Comparison of ENCODE assay signal across 8 mouse cellular contexts in the genomic region with DNA sequence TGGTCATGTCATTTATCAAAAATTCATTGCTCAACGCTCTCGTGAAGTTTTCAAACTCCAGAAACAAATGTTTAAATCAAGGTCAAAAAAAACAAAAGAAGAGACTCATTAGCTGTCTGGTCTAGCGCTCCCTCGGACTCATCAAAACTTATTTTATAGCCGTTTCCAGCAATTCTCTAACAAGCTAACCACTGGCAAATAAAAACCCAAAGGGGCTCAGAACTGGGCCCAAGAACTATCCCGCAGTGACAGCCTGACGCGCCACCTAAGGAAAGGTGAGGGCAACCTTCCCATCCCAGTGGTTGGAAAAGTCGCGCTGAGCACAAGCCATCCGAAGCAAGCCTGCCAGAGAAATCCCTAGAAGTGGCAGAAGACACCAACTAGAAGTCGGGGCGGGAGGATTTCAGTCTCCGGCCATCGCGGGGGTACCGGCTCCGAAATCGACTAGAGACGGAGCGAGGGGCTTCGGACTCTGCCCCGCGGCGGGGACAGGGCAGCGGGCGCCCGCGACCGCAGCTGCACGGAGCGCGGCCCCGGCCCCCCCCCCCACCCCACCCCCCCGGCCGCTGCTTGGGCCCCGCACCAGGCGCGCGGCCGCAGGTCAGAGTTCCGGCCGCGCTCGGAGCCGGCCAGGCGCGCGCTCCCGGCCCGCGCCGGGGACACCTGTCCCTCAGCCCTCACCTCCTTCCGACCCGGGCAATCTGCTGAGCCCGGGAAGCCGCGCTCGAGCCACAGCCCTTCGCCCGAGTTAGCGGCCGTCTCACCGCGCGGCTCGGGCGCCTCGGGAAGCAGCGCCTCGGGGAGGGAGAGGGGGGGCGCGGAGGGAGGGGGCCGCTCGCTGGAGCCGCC. TPM values are rescaled to one million over a fixed set of nuclear protein-coding genes. Genes with fewer than 3 reads are reported as not detected.
DNase-seq lines count a peak whose midpoint lies in the region; ATAC-seq and TF ChIP-seq lines count a peak whose summit lies in the region.

No protein-coding gene starts in this region.

- H3K27me3 ChIP-seq in MEL (ENCODE audit: control insufficient read depth in 1 of 2, insufficient read depth in 2 of 2, low read length in 2 of 2) = no peaks in the 10 kb centered on the region
- no peaks in the 10 kb centered on the region for H3K27me3 ChIP-seq in liver, embryonic 13.5 days
- H3K27me3 ChIP-seq in neural tube, embryonic 13.5 days = no peaks in the 10 kb centered on the region

- peaks cover 0 to 20% of the 10 kb centered on the region in 2 experiments; a peak in 2 of 4 replicates for H3K36me3 ChIP-seq in MEL (ENCODE audit: control insufficient read depth in 1 of 2, insufficient read depth in 2 of 2, low read length in 2 of 2)
- peaks cover 18% of the 10 kb centered on the region for H3K36me3 ChIP-seq in liver, embryonic 13.5 days
- H3K36me3 ChIP-seq in neural tube, embryonic 13.5 days = no peaks in the 10 kb centered on the region

- H3K79me2 ChIP-seq in MEL (ENCODE audit: control insufficient read depth, insufficient read depth, low read length, poor library complexity) = peaks cover 43% of the 10 kb centered on the region

- TF ChIP-seq RAD21 in MEL (IDR thresholded peaks at IDR 0.05; ENCODE audit: low read depth, low read length) = no peak

- peak overlapping the region; percentile 94 for H3K9ac ChIP-seq in MEL (ENCODE audit: control insufficient read depth, low read depth, low read length, poor library complexity, severe bottlenecking)
- peak overlapping the region; percentile 96 for H3K9ac ChIP-seq in liver, embryonic 13.5 days
- peak overlapping the region; percentile 92 for H3K9ac ChIP-seq in neural tube, embryonic 13.5 days

- no peak for TF ChIP-seq CTCF in MEL (IDR thresholded peaks at IDR 0.05 in 2 of 3, conservative IDR thresholded peaks at IDR 0.05 in 1 of 3; ENCODE audit: control insufficient read depth in 1 of 3, insufficient read depth in 1 of 3, low read depth in 2 of 3, low read length in 3 of 3, poor library complexity in 1 of 3, severe bottlenecking in 1 of 3)
- no peak for TF ChIP-seq CTCF in cortical plate, adult 2 months (IDR thresholded peaks at IDR 0.05; ENCODE audit: extremely low read depth, insufficient read depth, low read length)

- no peak for TF ChIP-seq EP300 in MEL (IDR thresholded peaks at IDR 0.05; ENCODE audit: low read depth in 1 of 2, low read length in 2 of 2)

- H3K4me1 ChIP-seq in MEL (ENCODE audit: control insufficient read depth in 1 of 2, insufficient read depth in 2 of 2, low read length in 2 of 2) = peaks cover 0 to 4% of the 10 kb centered on the region in 2 experiments; a peak in 2 of 4 replicates
- peaks cover 5% of the 10 kb centered on the region for H3K4me1 ChIP-seq in cortical plate, adult 2 months (ENCODE audit: control insufficient read depth, insufficient read depth, low read length)
- peaks cover 43% of the 10 kb centered on the region for H3K4me1 ChIP-seq in liver, embryonic 13.5 days (replicated peaks)
- H3K4me1 ChIP-seq in neural tube, embryonic 13.5 days (replicated peaks) = peaks cover 38% of the 10 kb centered on the region

- TF ChIP-seq POLR2A in MEL (IDR thresholded peaks at IDR 0.05; ENCODE audit: control insufficient read depth in 1 of 2, insufficient read depth in 1 of 2, low read depth in 1 of 2, low read length in 2 of 2, poor library complexity in 1 of 2) = no peak; a peak in 1 of 4 replicates
- no peak for TF ChIP-seq POLR2A in cortical plate, adult 2 months (IDR thresholded peaks at IDR 0.05; ENCODE audit: extremely low read depth, insufficient read depth, low read length)

- peak overlapping the region; percentile 79 for H3K4me2 ChIP-seq in liver, embryonic 13.5 days
- peak overlapping the region; percentile 89 for H3K4me2 ChIP-seq in neural tube, embryonic 13.5 days

- under 1% methylated on average over 32 of the region's 76 CpGs for WGBS in liver, embryonic 13.5 days (ENCODE audit: insufficient replicate concordance)
- WGBS in neural tube, embryonic 13.5 days = under 1% methylated on average over 49 of the region's 76 CpGs

- no peaks in the 10 kb centered on the region for H3K9me3 ChIP-seq in MEL (replicated peaks; ENCODE audit: insufficient read depth, low read length)
- H3K9me3 ChIP-seq in liver, embryonic 13.5 days (replicated peaks) = no peaks in the 10 kb centered on the region
- no peaks in the 10 kb centered on the region for H3K9me3 ChIP-seq in neural tube, embryonic 13.5 days

- peak; percentile 55 for DNase-seq in 3T3-L1 (ENCODE audit: low read depth, low spot score)
- DNase-seq in MEL (ENCODE audit: low read depth, low spot score) = peak; percentile 42
- peak; percentile 25 to 45 for DNase-seq in gastrocnemius, postnatal 4 days (ENCODE audit: low spot score in 2 of 2)
- DNase-seq in kidney, adult 18-20 months = peak; percentile 61
- DNase-seq in liver, embryonic 13.5 days = peak; percentile 35
- peak; percentile 35 for DNase-seq in thymus, postnatal 25 days

- ATAC-seq in liver, embryonic 13.5 days (ENCODE audit: low read depth) = peak; percentile 80
- peak; percentile 89 for ATAC-seq in neural tube, embryonic 13.5 days (ENCODE audit: low read depth)

- H3K27ac ChIP-seq in MEL (ENCODE audit: control insufficient read depth, low read depth, low read length) = peak overlapping the region; percentile 50; the same call in 1 of the 2 replicates
- no peak overlapping the region for H3K27ac ChIP-seq in cortical plate, adult 2 months (ENCODE audit: insufficient read depth, low read length)
- peak overlapping the region; percentile 87 for H3K27ac ChIP-seq in liver, embryonic 13.5 days
- peak overlapping the region; percentile 95 for H3K27ac ChIP-seq in neural tube, embryonic 13.5 days (replicated peaks)

- peak overlapping the region; percentile 85 to 94 for H3K4me3 ChIP-seq in MEL (ENCODE audit: control insufficient read depth in 1 of 2, insufficient read depth in 1 of 2, low read depth in 2 of 2, low read length in 2 of 2)
- H3K4me3 ChIP-seq in cortical plate, adult 2 months (ENCODE audit: insufficient read depth, low read length) = peak overlapping the region; percentile 48
- H3K4me3 ChIP-seq in liver, embryonic 13.5 days (replicated peaks) = peak overlapping the region; percentile 94
- H3K4me3 ChIP-seq in neural tube, embryonic 13.5 days = peak overlapping the region; percentile 78

TF ChIP-seq in MEL, 35 proteins besides CTCF, POLR2A, EP300 and RAD21:
- TF ChIP-seq HCFC1 (IDR thresholded peaks at IDR 0.05; ENCODE audit: low read depth, low read length) = no peak
- no peak for TF ChIP-seq POLR2AphosphoS2 (IDR thresholded peaks at IDR 0.05; ENCODE audit: low read length)
- TF ChIP-seq UBTF (IDR thresholded peaks at IDR 0.05; ENCODE audit: borderline replicate concordance, insufficient read depth, low read depth, low read length) = 0 out of 2 replicates have a peak, but pooled peaks have one; percentile 35
- TF ChIP-seq BHLHE40 (IDR thresholded peaks at IDR 0.05; ENCODE audit: borderline replicate concordance, low read depth, low read length) = no peak

RNA-seq across cellular contexts. Expression of a gene that starts 29.5 kb away (rescaled TPM):
- 37.9 and 41.3 TPM in 2 replicates for total RNA-seq in MEL (2012; rRNA removed)
- polyA plus RNA-seq in MEL (2012; ENCODE audit: insufficient read depth in 1 of 2, insufficient read length in 2 of 2, low read depth in 1 of 2, low replicate concordance in 2 of 2, missing spikeins in 1 of 2) = 10 to 100 TPM in 1 of 2 experiments, not detected in 1; 37.6 TPM
- polyA plus RNA-seq in cortical plate, adult 2 months (2012; rRNA removed) = 37.7 and 38.0 TPM in 2 replicates
- total RNA-seq in gastrocnemius, postnatal 4 days (2021) = 10 to 100 TPM; 56.3 to 63.4 TPM
- polyA plus RNA-seq in liver, embryonic 13.5 days (2015; fragmentation: Nextera tagmentation; extraction: Ambion mirVana) = 33.3 and 38.6 TPM in 2 replicates
- polyA plus RNA-seq in neural tube, embryonic 13.5 days (2015; fragmentation: Nextera tagmentation; extraction: Ambion mirVana) = 33.4 and 39.2 TPM in 2 replicates

RNA-seq across cellular contexts. Expression of a gene that starts 57.5 kb away (rescaled TPM):
- total RNA-seq in MEL (2012; rRNA removed) = not detected in 2 replicates
- not detected for polyA plus RNA-seq in MEL (2012; ENCODE audit: insufficient read depth in 1 of 2, insufficient read length in 2 of 2, low read depth in 1 of 2, low replicate concordance in 2 of 2, missing spikeins in 1 of 2)
- polyA plus RNA-seq in cortical plate, adult 2 months (2012; rRNA removed) = 49.9 and 50.2 TPM in 2 replicates
- total RNA-seq in gastrocnemius, postnatal 4 days (2021) = under 1 TPM; 0.59 to 0.98 TPM
- 0.03 TPM in 1 of 2 replicates, not detected in the other for polyA plus RNA-seq in liver, embryonic 13.5 days (2015; fragmentation: Nextera tagmentation; extraction: Ambion mirVana)
- 3.4 and 3.8 TPM in 2 replicates for polyA plus RNA-seq in neural tube, embryonic 13.5 days (2015; fragmentation: Nextera tagmentation; extraction: Ambion mirVana)

Comparison
In these comparisons a context has a peak if more than half of its experiments do, and no peak if none do; other contexts are left out.
1. RNA of a gene that starts 57.5 kb away (polyA plus RNA-seq): 49.9 to 50.2 TPM in cortical plate, adult 2 months; 3.4 to 3.8 TPM in neural tube, embryonic 13.5 days, 0.03 TPM in liver, embryonic 13.5 days and not detected in MEL; every median in the first group is over 10 times any median in the second.
2. Peak in every context shown above with its lines, with median percentiles within 50 percentile points of each other: DNase-seq, H3K4me3 ChIP-seq and H3K9ac ChIP-seq.